8 mouse cellular contexts compared by ENCODE assay signal in the genomic region with DNA sequence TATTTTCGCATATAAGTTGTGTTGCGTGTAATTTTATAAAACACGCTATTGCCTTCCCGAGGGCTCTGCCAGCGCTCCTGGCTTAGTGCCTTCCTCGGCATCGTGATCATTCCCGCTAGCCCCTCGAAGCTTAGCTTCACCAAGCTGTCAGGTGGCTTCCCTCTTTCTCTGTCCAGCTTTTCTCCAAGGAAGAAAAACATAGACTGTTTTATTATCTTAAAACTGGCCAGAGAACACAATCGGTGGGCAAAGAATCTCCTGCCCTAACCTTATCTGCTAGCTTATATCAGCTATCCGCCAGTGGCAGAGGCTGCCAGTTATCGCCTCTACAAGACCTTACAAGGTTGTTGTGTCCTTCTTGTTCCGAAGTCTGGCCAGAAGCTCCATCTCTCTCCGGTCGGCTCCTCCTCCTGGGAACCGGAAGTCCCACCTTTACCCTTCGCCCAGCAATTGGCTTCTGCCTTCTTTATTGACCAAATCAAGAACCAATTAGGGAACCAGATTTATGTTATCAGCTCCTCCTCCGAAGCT. TPM values are rescaled to one million over a fixed set of nuclear protein-coding genes. Genes with fewer than 3 reads are reported as not detected.
DNase-seq lines count a peak whose midpoint lies in the region; ATAC-seq and TF ChIP-seq lines count a peak whose summit lies in the region.

No protein-coding gene starts in this region.

- H3K36me3 ChIP-seq in hindbrain, postnatal 0 days (ENCODE audit: insufficient read depth, low read length): no peaks in the 10 kb centered on the region
- no peaks in the 10 kb centered on the region for H3K36me3 ChIP-seq in megakaryocyte, embryonic 14.5 days (replicated peaks; ENCODE audit: low read length)

- WGBS in hindbrain, postnatal 0 days: 1% methylated on average over 18 of the region's 18 CpGs

- H3K4me2 ChIP-seq in hindbrain, postnatal 0 days (ENCODE audit: low read depth, low read length): peak overlapping the region; percentile 78

- H3K27ac ChIP-seq in gastrocnemius, adult 2 months: peak overlapping the region; percentile 95
- H3K27ac ChIP-seq in hindbrain, postnatal 0 days: peak overlapping the region; percentile 96

- TF ChIP-seq CTCF in gastrocnemius, adult 2 months (IDR thresholded peaks at IDR 0.05): no peak
- TF ChIP-seq CTCF in hindbrain, postnatal 0 days (IDR thresholded peaks at IDR 0.05; ENCODE audit: low read depth): no peak

- H3K9me3 ChIP-seq in hindbrain, postnatal 0 days (ENCODE audit: low read length): no peaks in the 10 kb centered on the region
- H3K9me3 ChIP-seq in megakaryocyte, embryonic 14.5 days: no peaks in the 10 kb centered on the region

- peak overlapping the region; percentile 58 for H3K9ac ChIP-seq in hindbrain, postnatal 0 days (replicated peaks; ENCODE audit: low read length)

- intact Hi-C loops in gastrocnemius, adult 2 months (cut with DNase I): no loop called here

- ATAC-seq in hindbrain, postnatal 0 days: peak; percentile 72

- H3K4me1 ChIP-seq in hindbrain, postnatal 0 days (ENCODE audit: insufficient read depth, low read length): peaks cover 7% of the 10 kb centered on the region; the same call in 1 of the 2 replicates
- peaks cover 47% of the 10 kb centered on the region for H3K4me1 ChIP-seq in megakaryocyte, embryonic 14.5 days

- peak; percentile 83 for DNase-seq in WW6 (ENCODE audit: low read depth, low spot score)
- peak; percentile 57 to 78 for DNase-seq in cerebellum, postnatal 4 days (ENCODE audit: low spot score in 2 of 2)
- DNase-seq in gastrocnemius, adult 2 months: peak; percentile 92
- DNase-seq in hindbrain, postnatal 0 days (ENCODE audit: low spot score): peak; percentile 95
- peak; percentile 67 to 84 for DNase-seq in left cerebral cortex, adult 8-10 months (ENCODE audit: low spot score in 2 of 2)
- DNase-seq in right cerebral cortex, postnatal 10 days (ENCODE audit: low spot score in 2 of 2): peak; percentile 92 to 95
- peak; percentile 72 for DNase-seq in urinary bladder, postnatal 25 days (ENCODE audit: low spot score)

- peak overlapping the region; percentile 87 for H3K4me3 ChIP-seq in gastrocnemius, adult 2 months
- peak overlapping the region; percentile 42 for H3K4me3 ChIP-seq in hindbrain, postnatal 0 days (ENCODE audit: low read length)
- H3K4me3 ChIP-seq in megakaryocyte, embryonic 14.5 days (replicated peaks): peak overlapping the region; percentile 92

- H3K27me3 ChIP-seq in hindbrain, postnatal 0 days (ENCODE audit: insufficient read depth, low read length): no peaks in the 10 kb centered on the region
- no peaks in the 10 kb centered on the region for H3K27me3 ChIP-seq in megakaryocyte, embryonic 14.5 days (replicated peaks)

RNA-seq across cellular contexts. Expression of a gene that starts 3.6 kb away (rescaled TPM):
- 10 to 100 TPM in 1 of 2 experiments, 1 to 10 TPM in 1; 9.9 to 11.0 TPM for total RNA-seq in gastrocnemius, adult 2 months (2021)
- total RNA-seq in hindbrain, postnatal 0 days (2014; rRNA removed): 84.8 and 85.7 TPM in 2 replicates
- polyA plus RNA-seq in hindbrain, postnatal 0 days (2015; fragmentation: Nextera tagmentation; extraction: Ambion mirVana): 42.8 and 45.7 TPM in 2 replicates
- 10 to 100 TPM; 37.1 to 42.9 (median 39.7) TPM for total RNA-seq in left cerebral cortex, adult 8-10 months (2022)
- 21.0 and 56.5 TPM in 2 replicates for polyA plus RNA-seq in megakaryocyte, embryonic 14.5 days (2012; ENCODE audit: insufficient read depth, low replicate concordance)

RNA-seq across cellular contexts. Expression of a gene that starts 3.9 kb away (rescaled TPM):
- total RNA-seq in gastrocnemius, adult 2 months (2021): 10 to 100 TPM in 1 of 2 experiments, 1 to 10 TPM in 1; 7.8 to 14.8 TPM
- total RNA-seq in hindbrain, postnatal 0 days (2014; rRNA removed): 31.3 and 35.2 TPM in 2 replicates
- 14.7 and 17.8 TPM in 2 replicates for polyA plus RNA-seq in hindbrain, postnatal 0 days (2015; fragmentation: Nextera tagmentation; extraction: Ambion mirVana)
- total RNA-seq in left cerebral cortex, adult 8-10 months (2022): 10 to 100 TPM; 20.3 to 22.2 (median 20.9) TPM
- 1.9 and 5.5 TPM in 2 replicates for polyA plus RNA-seq in megakaryocyte, embryonic 14.5 days (2012; ENCODE audit: insufficient read depth, low replicate concordance)

RNA-seq across cellular contexts. Expression of a gene that starts 33.3 kb away (rescaled TPM):
- not detected for total RNA-seq in gastrocnemius, adult 2 months (2021)
- 15.9 and 21.6 TPM in 2 replicates for total RNA-seq in hindbrain, postnatal 0 days (2014; rRNA removed)
- 24.8 and 26.3 TPM in 2 replicates for polyA plus RNA-seq in hindbrain, postnatal 0 days (2015; fragmentation: Nextera tagmentation; extraction: Ambion mirVana)
- under 1 TPM; 0.53 to 0.80 (median 0.62) TPM for total RNA-seq in left cerebral cortex, adult 8-10 months (2022)
- 41.3 and 65.2 TPM in 2 replicates for polyA plus RNA-seq in megakaryocyte, embryonic 14.5 days (2012; ENCODE audit: insufficient read depth, low replicate concordance)

RNA-seq across cellular contexts. Expression of a gene that starts 37.2 kb away (rescaled TPM):
- 10 to 100 TPM; 55.4 to 71.1 TPM for total RNA-seq in gastrocnemius, adult 2 months (2021)
- 40.4 and 51.6 TPM in 2 replicates for total RNA-seq in hindbrain, postnatal 0 days (2014; rRNA removed)
- polyA plus RNA-seq in hindbrain, postnatal 0 days (2015; fragmentation: Nextera tagmentation; extraction: Ambion mirVana): 31.2 and 34.6 TPM in 2 replicates
- 10 to 100 TPM; 15.9 to 23.4 (median 19.8) TPM for total RNA-seq in left cerebral cortex, adult 8-10 months (2022)
- polyA plus RNA-seq in megakaryocyte, embryonic 14.5 days (2012; ENCODE audit: insufficient read depth, low replicate concordance): 3.1 and 6.1 TPM in 2 replicates

RNA-seq across cellular contexts. Expression of a gene that starts 44.2 kb away (rescaled TPM):
- 1 to 10 TPM; 2.9 to 5.0 TPM for total RNA-seq in gastrocnemius, adult 2 months (2021)
- total RNA-seq in hindbrain, postnatal 0 days (2014; rRNA removed): 1.6 and 2.0 TPM in 2 replicates
- 2.3 TPM in 2 replicates for polyA plus RNA-seq in hindbrain, postnatal 0 days (2015; fragmentation: Nextera tagmentation; extraction: Ambion mirVana)
- 1 to 10 TPM; 4.0 to 8.6 (median 7.1) TPM for total RNA-seq in left cerebral cortex, adult 8-10 months (2022)
- 3.0 TPM in 1 of 2 replicates, not detected in the other for polyA plus RNA-seq in megakaryocyte, embryonic 14.5 days (2012; ENCODE audit: insufficient read depth, low replicate concordance)

Comparison
In these comparisons a context has a peak if more than half of its experiments do, and no peak if none do; other contexts are left out.
1. Peak in every context shown above with its lines: DNase-seq, ATAC-seq, H3K4me3 ChIP-seq and H3K27ac ChIP-seq.
2. H3K4me3 ChIP-seq: peak in every context shown above with its lines; median percentile 92 in megakaryocyte, embryonic 14.5 days; 87 in gastrocnemius, adult 2 months; 42 in hindbrain, postnatal 0 days.